Mouse (Mus musculus): ENCODE data around the gene Afg3l1. TPM values are rescaled to one million over a fixed set of nuclear protein-coding genes. Genes with fewer than 3 reads are reported as not detected.
A peak's percentile ranks its signal among the peaks of the same experiment; 100 is the strongest.
"Not testable (repeated sequence)": the region's sequence is repeated elsewhere in the genome, so short reads cannot be mapped to it uniquely, and the experiment has no call there.

Afg3l1 gene
- polyA plus RNA-seq, 1 experiment from 2014 or later = 41.4 TPM

GRCm38 (mm10) chr8:123441788-123442187 lies 35.9 kb upstream of the Afg3l1 start:
- no peak for DNase-seq (ENCODE audit: low spot score)
- no peak for ATAC-seq (ENCODE audit: insufficient read depth, low FRiP score, low TSS enrichment)
- 90% methylated on average over 2 of the region's 2 CpGs for WGBS

GRCm38 (mm10) chr8:123442351-123442750 lies 35.4 kb upstream of the Afg3l1 start:
- Histone ChIP-seq H3K27me3 (ENCODE audit: control insufficient read depth, insufficient read depth, low read length) (no peaks in the 10 kb centered on the region), H3K27ac (ENCODE audit: low read depth, low read length) (no peak overlapping the region), H3K36me3 (ENCODE audit: control insufficient read depth, insufficient read depth, low read length) (no peaks in the 10 kb centered on the region), H3K4me3 (ENCODE audit: low read depth, low read length) (no peak overlapping the region; the same call in 1 of the 2 replicates), H3K4me1 (ENCODE audit: control insufficient read depth, insufficient read depth, low read length) (0 out of 2 replicates have a peak, but pooled peaks cover 3% of the 10 kb centered on the region), H3K4me2 (ENCODE audit: low read depth) (no peak overlapping the region), H3K9ac (ENCODE audit: low read length) (no peak overlapping the region), H3K9me3 (ENCODE audit: control insufficient read depth, low read length) (no peaks in the 10 kb centered on the region)
- DNase-seq (ENCODE audit: low spot score) (no peak), ATAC-seq (ENCODE audit: insufficient read depth, low FRiP score, low TSS enrichment) (0 out of 2 replicates have a peak, but pooled peaks have one; percentile 9)
- 83% methylated on average over 5 of the region's 5 CpGs for WGBS

More at GRCm38 (mm10) chr8:123441788-123442187, 35.9 kb upstream of the Afg3l1 start:
- H3K4me2 ChIP-seq (ENCODE audit: low read depth) = no peak overlapping the region
- H3K9ac ChIP-seq (ENCODE audit: low read length) = no peak overlapping the region
- H3K27me3 ChIP-seq (ENCODE audit: control insufficient read depth, insufficient read depth, low read length) = no peaks in the 10 kb centered on the region
- no peaks in the 10 kb centered on the region for H3K36me3 ChIP-seq (ENCODE audit: control insufficient read depth, insufficient read depth, low read length)
- no peaks in the 10 kb centered on the region for H3K9me3 ChIP-seq (ENCODE audit: control insufficient read depth, low read length)
- no peak overlapping the region for H3K27ac ChIP-seq (ENCODE audit: low read depth, low read length)
- 0 out of 2 replicates have a peak, but pooled peaks cover 3% of the 10 kb centered on the region for H3K4me1 ChIP-seq (ENCODE audit: control insufficient read depth, insufficient read depth, low read length)
- H3K4me3 ChIP-seq (ENCODE audit: low read depth, low read length) = no peak overlapping the region

GRCm38 (mm10) chr8:123442871-123443575 lies 34.7 kb upstream of the Afg3l1 start:
- peak; percentile 94 for DNase-seq (ENCODE audit: low spot score)
- Histone ChIP-seq H3K27me3 (ENCODE audit: control insufficient read depth, insufficient read depth, low read length) (no peaks in the 10 kb centered on the region), H3K36me3 (ENCODE audit: control insufficient read depth, insufficient read depth, low read length) (no peaks in the 10 kb centered on the region)

GRCm38 (mm10) chr8:123443576-123443921 lies 34.2 kb upstream of the Afg3l1 start:
- Histone ChIP-seq H3K9ac (ENCODE audit: low read length) (peak overlapping the region; percentile 80), H3K9me3 (ENCODE audit: control insufficient read depth, low read length) (no peaks in the 10 kb centered on the region), H3K36me3 (ENCODE audit: control insufficient read depth, insufficient read depth, low read length) (no peaks in the 10 kb centered on the region), H3K4me2 (ENCODE audit: low read depth) (peak overlapping the region; percentile 63), H3K4me3 (ENCODE audit: low read depth, low read length) (peak overlapping the region; percentile 59), H3K27me3 (ENCODE audit: control insufficient read depth, insufficient read depth, low read length) (no peaks in the 10 kb centered on the region), H3K27ac (ENCODE audit: low read depth, low read length) (no peak overlapping the region), H3K4me1 (ENCODE audit: control insufficient read depth, insufficient read depth, low read length) (0 out of 2 replicates have a peak, but pooled peaks cover 3% of the 10 kb centered on the region)
- DNase-seq (ENCODE audit: low spot score) (no peak), ATAC-seq (ENCODE audit: insufficient read depth, low FRiP score, low TSS enrichment) (no peak; the same call in 1 of the 2 replicates)
- 47% methylated on average over 4 of the region's 4 CpGs for WGBS

More at GRCm38 (mm10) chr8:123442871-123443575, 34.7 kb upstream of the Afg3l1 start:
- Histone ChIP-seq H3K4me2 (ENCODE audit: low read depth) (peak overlapping the region; percentile 63), H3K4me1 (ENCODE audit: control insufficient read depth, insufficient read depth, low read length) (0 out of 2 replicates have a peak, but pooled peaks cover 3% of the 10 kb centered on the region), H3K4me3 (ENCODE audit: low read depth, low read length) (peak overlapping the region; percentile 59), H3K9me3 (ENCODE audit: control insufficient read depth, low read length) (no peaks in the 10 kb centered on the region), H3K9ac (ENCODE audit: low read length) (peak overlapping the region; percentile 80), H3K27ac (ENCODE audit: low read depth, low read length) (no peak overlapping the region; the same call in 1 of the 2 replicates)
- ATAC-seq (ENCODE audit: insufficient read depth, low FRiP score, low TSS enrichment) = peak; percentile 94
- WGBS = 1% methylated on average over 41 of the region's 41 CpGs

GRCm38 (mm10) chr8:123444131-123444530 lies 33.6 kb upstream of the Afg3l1 start:
- 0 out of 2 replicates have a peak, but pooled peaks cover 3% of the 10 kb centered on the region for H3K4me1 ChIP-seq (ENCODE audit: control insufficient read depth, insufficient read depth, low read length)
- no peak overlapping the region for H3K9ac ChIP-seq (ENCODE audit: low read length)
- H3K27me3 ChIP-seq (ENCODE audit: control insufficient read depth, insufficient read depth, low read length) = no peaks in the 10 kb centered on the region
- H3K9me3 ChIP-seq (ENCODE audit: control insufficient read depth, low read length) = no peaks in the 10 kb centered on the region
- H3K4me2 ChIP-seq (ENCODE audit: low read depth) = no peak overlapping the region
- ATAC-seq (ENCODE audit: insufficient read depth, low FRiP score, low TSS enrichment) (no peak), DNase-seq (ENCODE audit: low spot score) (no peak)
- H3K36me3 ChIP-seq (ENCODE audit: control insufficient read depth, insufficient read depth, low read length) = no peaks in the 10 kb centered on the region
- no peak overlapping the region for H3K27ac ChIP-seq (ENCODE audit: low read depth, low read length)
- 91% methylated on average over 6 of the region's 6 CpGs for WGBS
- H3K4me3 ChIP-seq (ENCODE audit: low read depth, low read length) = no peak overlapping the region

GRCm38 (mm10) chr8:123445981-123446380 lies 31.7 kb upstream of the Afg3l1 start:
- Histone ChIP-seq H3K36me3 (ENCODE audit: control insufficient read depth, insufficient read depth, low read length) (no peaks in the 10 kb centered on the region), H3K27me3 (ENCODE audit: control insufficient read depth, insufficient read depth, low read length) (no peaks in the 10 kb centered on the region), H3K9me3 (ENCODE audit: control insufficient read depth, low read length) (no peaks in the 10 kb centered on the region), H3K4me3 (ENCODE audit: low read depth, low read length) (no peak overlapping the region), H3K4me1 (ENCODE audit: control insufficient read depth, insufficient read depth, low read length) (0 out of 2 replicates have a peak, but pooled peaks cover 3% of the 10 kb centered on the region), H3K27ac (ENCODE audit: low read depth, low read length) (no peak overlapping the region), H3K9ac (ENCODE audit: low read length) (no peak overlapping the region), H3K4me2 (ENCODE audit: low read depth) (no peak overlapping the region)
- 87% methylated on average over 10 of the region's 10 CpGs for WGBS
- no peak for ATAC-seq (ENCODE audit: insufficient read depth, low FRiP score, low TSS enrichment)
- no peak for DNase-seq (ENCODE audit: low spot score)

GRCm38 (mm10) chr8:123446799-123447198 lies 30.9 kb upstream of the Afg3l1 start:
- Histone ChIP-seq H3K27me3 (ENCODE audit: control insufficient read depth, insufficient read depth, low read length) (no peaks in the 10 kb centered on the region), H3K36me3 (ENCODE audit: control insufficient read depth, insufficient read depth, low read length) (no peaks in the 10 kb centered on the region), H3K4me2 (ENCODE audit: low read depth) (no peak overlapping the region), H3K9me3 (ENCODE audit: control insufficient read depth, low read length) (no peaks in the 10 kb centered on the region), H3K4me1 (ENCODE audit: control insufficient read depth, insufficient read depth, low read length) (0 out of 2 replicates have a peak, but pooled peaks cover 3% of the 10 kb centered on the region), H3K4me3 (ENCODE audit: low read depth, low read length) (no peak overlapping the region), H3K9ac (ENCODE audit: low read length) (no peak overlapping the region), H3K27ac (ENCODE audit: low read depth, low read length) (no peak overlapping the region)
- DNase-seq (ENCODE audit: low spot score) = no peak
- no peak for ATAC-seq (ENCODE audit: insufficient read depth, low FRiP score, low TSS enrichment)
- WGBS = 89% methylated on average over 6 of the region's 6 CpGs

- H3K4me2 ChIP-seq (ENCODE audit: low read depth) = no peak overlapping the region
- DNase-seq (ENCODE audit: low spot score) (no peak), ATAC-seq (ENCODE audit: insufficient read depth, low FRiP score, low TSS enrichment) (no peak)
- peaks cover 3% of the 10 kb centered on the region; the same call in 1 of the 2 replicates for H3K36me3 ChIP-seq (ENCODE audit: control insufficient read depth, insufficient read depth, low read length)
- H3K4me3 ChIP-seq (ENCODE audit: low read depth, low read length) = no peak overlapping the region
- H3K27me3 ChIP-seq (ENCODE audit: control insufficient read depth, insufficient read depth, low read length) = no peaks in the 10 kb centered on the region
- H3K27ac ChIP-seq (ENCODE audit: low read depth, low read length) = no peak overlapping the region
- no peaks in the 10 kb centered on the region for H3K9me3 ChIP-seq (ENCODE audit: control insufficient read depth, low read length)
- WGBS = 91% methylated on average over 5 of the region's 5 CpGs
- no peak overlapping the region for H3K9ac ChIP-seq (ENCODE audit: low read length)
- H3K4me1 ChIP-seq (ENCODE audit: control insufficient read depth, insufficient read depth, low read length) = no peaks in the 10 kb centered on the region
These were observed 26.9 kb upstream of the Afg3l1 start for GRCm38 (mm10) chr8:123450783-123451182.

- H3K4me3 ChIP-seq (ENCODE audit: low read depth, low read length); H3K9me3 ChIP-seq (ENCODE audit: control insufficient read depth, low read length); DNase-seq (ENCODE audit: low spot score); H3K4me2 ChIP-seq (ENCODE audit: low read depth); H3K36me3 ChIP-seq (ENCODE audit: control insufficient read depth, insufficient read depth, low read length); H3K27ac ChIP-seq (ENCODE audit: low read depth, low read length); ATAC-seq (ENCODE audit: insufficient read depth, low FRiP score, low TSS enrichment); H3K4me1 ChIP-seq (ENCODE audit: control insufficient read depth, insufficient read depth, low read length); H3K27me3 ChIP-seq (ENCODE audit: control insufficient read depth, insufficient read depth, low read length); H3K9ac ChIP-seq (ENCODE audit: low read length): not testable (repeated sequence)
- WGBS = 95% methylated on average over 12 of the region's 12 CpGs
These were observed 26.0 kb upstream of the Afg3l1 start for GRCm38 (mm10) chr8:123451747-123452146.
